ENCODE assay signal across 9 mouse cellular contexts in the genomic region with DNA sequence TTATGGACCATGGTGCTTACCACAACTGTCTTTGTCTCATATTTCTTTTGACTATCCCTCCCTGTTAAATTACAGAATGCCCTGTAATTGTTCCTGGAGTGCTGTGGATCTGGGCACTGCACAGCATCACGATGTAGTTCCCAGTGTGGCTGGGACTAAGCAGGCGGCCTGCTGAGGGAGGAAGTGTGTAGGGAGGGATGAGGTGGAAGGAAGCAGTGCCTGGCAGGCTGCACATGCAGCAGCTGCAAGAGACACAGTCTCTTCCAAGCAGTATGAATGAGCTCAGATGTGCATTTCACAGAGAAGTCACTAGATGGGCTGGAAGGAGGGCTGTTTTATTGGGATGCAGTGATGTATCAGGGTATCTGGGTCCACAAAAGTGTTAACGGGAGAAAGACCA. TPM values are rescaled to one million over a fixed set of nuclear protein-coding genes. Genes with fewer than 3 reads are reported as not detected.
DNase-seq lines count a peak whose midpoint lies in the region; ATAC-seq lines count a peak whose summit lies in the region.
"Had no signal": no experiment of that assay in that cellular context is flagged by ENCODE, and none has a peak within 500 bp of the region (broad histone marks: within the 10 kb centered on the region; RNA-seq: fewer than 3 reads in every experiment).

No protein-coding gene starts in this region.

- 10% methylated on average over 3 of the region's 3 CpGs for WGBS in forebrain, embryonic 15.5 days

- H3K36me3 ChIP-seq in megakaryocyte, embryonic 14.5 days (replicated peaks; ENCODE audit: low read length), result peaks cover 6% of the 10 kb centered on the region
- peaks cover 3% of the 10 kb centered on the region; the same call in 1 of the 2 replicates for H3K36me3 ChIP-seq in forebrain, embryonic 15.5 days

- peak overlapping the region; percentile 77 for H3K27ac ChIP-seq in forebrain, embryonic 15.5 days (replicated peaks)

- no peak overlapping the region for H3K9ac ChIP-seq in forebrain, embryonic 15.5 days (replicated peaks)

- peaks cover 16% of the 10 kb centered on the region for H3K4me1 ChIP-seq in megakaryocyte, embryonic 14.5 days
- peaks cover 26% of the 10 kb centered on the region for H3K4me1 ChIP-seq in forebrain, embryonic 15.5 days

- ATAC-seq in megakaryocyte, adult 5-6 weeks (ENCODE audit: poor library complexity, severe bottlenecking), result no peak
- ATAC-seq in forebrain, embryonic 15.5 days (replicated peaks), result peak; percentile 89

- H3K4me2 ChIP-seq in forebrain, embryonic 15.5 days (replicated peaks), result no peak overlapping the region

- no peaks in the 10 kb centered on the region for H3K9me3 ChIP-seq in megakaryocyte, embryonic 14.5 days
- no peaks in the 10 kb centered on the region for H3K9me3 ChIP-seq in forebrain, embryonic 15.5 days

- H3K27me3 ChIP-seq in megakaryocyte, embryonic 14.5 days (replicated peaks), result no peaks in the 10 kb centered on the region
- H3K27me3 ChIP-seq in forebrain, embryonic 15.5 days, result no peaks in the 10 kb centered on the region

- H3K4me3 ChIP-seq in megakaryocyte, embryonic 14.5 days (replicated peaks), result peak overlapping the region; percentile 66
- no peak overlapping the region for H3K4me3 ChIP-seq in forebrain, embryonic 15.5 days
- H3K4me3 ChIP-seq: myocyte had no signal

- peak; percentile 32 to 43 for DNase-seq in left cerebral cortex, postnatal 14 days (ENCODE audit: low spot score in 2 of 2)
- DNase-seq in right cerebral cortex, postnatal 36 days (ENCODE audit: low spot score in 2 of 2), result peak; percentile 10 to 51
- DNase-seq in thymus, postnatal 4 days, result no peak
- DNase-seq in urinary bladder, postnatal 14 days (ENCODE audit: low spot score), result no peak
- DNase-seq in lung, postnatal 36 days, result no peak

- intact Hi-C loops in left cerebral cortex, postnatal 14 days (cut with DNase I), result loop anchor here (10.0 kb wide), 2 partner anchors 232 to 902 kb away; no protein-coding TSS in a partner anchor

RNA-seq across cellular contexts. Expression of gene Vps50, which starts 14.4 kb away (rescaled TPM):
- polyA plus RNA-seq in megakaryocyte, embryonic 14.5 days (2012; ENCODE audit: insufficient read depth, low replicate concordance), result 1.6 TPM in 1 of 2 replicates, not detected in the other
- total RNA-seq in megakaryocyte, adult 5-6 weeks (2015), result 28.9 and 38.0 TPM in 2 replicates
- 39.2 and 48.5 TPM in 2 replicates for total RNA-seq in megakaryocyte, adult 5-6 weeks (2017)
- polyA plus RNA-seq in forebrain, embryonic 15.5 days (2015; fragmentation: Nextera tagmentation; extraction: Ambion mirVana), result 49.3 and 52.6 TPM in 2 replicates
- 10 to 100 TPM; 55.0 to 55.4 TPM for total RNA-seq in left cerebral cortex, postnatal 14 days (2021)

RNA-seq across cellular contexts. Expression of gene Hepacam2, which starts 14.5 kb away (rescaled TPM):
- not detected in 2 replicates for polyA plus RNA-seq in megakaryocyte, embryonic 14.5 days (2012; ENCODE audit: insufficient read depth, low replicate concordance)
- 0.07 and 0.22 TPM in 2 replicates for total RNA-seq in megakaryocyte, adult 5-6 weeks (2015)
- 0.18 and 0.98 TPM in 2 replicates for total RNA-seq in megakaryocyte, adult 5-6 weeks (2017)
- 0.49 and 0.83 TPM in 2 replicates for polyA plus RNA-seq in forebrain, embryonic 15.5 days (2015; fragmentation: Nextera tagmentation; extraction: Ambion mirVana)
- total RNA-seq in left cerebral cortex, postnatal 14 days (2021), result under 1 TPM; 0.44 to 0.61 TPM
- polyA plus RNA-seq: myocyte had no signal

Comparison
In these comparisons a context has a peak if more than half of its experiments do, and no peak if none do; other contexts are left out.
1. DNase-seq: peak in left cerebral cortex, postnatal 14 days (2 of 2) and right cerebral cortex, postnatal 36 days (2 of 2); none in thymus, postnatal 4 days (single experiment), urinary bladder, postnatal 14 days (single experiment) and lung, postnatal 36 days (single experiment).